Mouse (Mus musculus): ENCODE measurements at regions not wholly inside any gene's neighbourhood (a gene's known extent, or its start where the extent isn't known, plus 50 kb on each side); places are given as distances from the start of the nearest gene placed in this dataset.

GRCm38 (mm10) chr3:149441227-149441626 lies 450.9 kb upstream of the Adgrl2 start:
- Histone ChIP-seq H3K9ac (no peak overlapping the region), H3K4me1 (peaks cover 13% of the 10 kb centered on the region), H3K4me2 (replicated peaks) (no peak overlapping the region), H3K27ac (no peak overlapping the region), H3K27me3 (0 out of 2 replicates have a peak, but pooled peaks cover 3% of the 10 kb centered on the region), H3K9me3 (no peaks in the 10 kb centered on the region), H3K4me3 (no peak overlapping the region), H3K36me3 (no peaks in the 10 kb centered on the region)
- ATAC-seq (ENCODE audit: insufficient number of reproducible peaks, insufficient read depth, low FRiP score, low TSS enrichment): no peak

DNA sequence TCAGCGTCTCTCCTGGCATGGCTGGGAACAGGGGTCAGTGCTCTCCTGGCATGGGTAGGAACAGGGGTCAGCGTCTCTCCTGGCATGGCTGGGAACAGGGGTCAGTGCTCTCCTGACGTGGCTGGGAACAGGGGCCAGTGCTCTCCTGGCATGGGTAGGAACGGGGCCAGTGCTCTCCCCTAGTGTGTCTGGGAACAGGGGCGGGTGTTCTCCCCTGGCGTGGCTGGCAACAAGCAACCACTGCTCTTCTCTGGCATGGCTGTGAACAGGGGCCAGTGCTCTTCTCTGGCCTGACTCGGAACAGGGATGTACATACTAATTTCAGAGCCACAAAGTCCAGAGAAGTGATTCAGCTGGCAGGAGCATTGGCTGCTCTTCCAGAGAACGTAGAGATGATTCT lies 447.4 kb upstream of the Adgrl2 start:
- H3K27me3 ChIP-seq: no peaks in the 10 kb centered on the region
- no peak overlapping the region for H3K4me2 ChIP-seq (replicated peaks)
- H3K9ac ChIP-seq: no peak overlapping the region
- no peak overlapping the region for H3K27ac ChIP-seq
- no peak overlapping the region for H3K4me3 ChIP-seq
- ATAC-seq (ENCODE audit: insufficient number of reproducible peaks, insufficient read depth, low FRiP score, low TSS enrichment): 0 out of 2 replicates have a peak, but pooled peaks have one; percentile 41
- WGBS: 75% methylated on average over 8 of the region's 8 CpGs
- peaks cover 2% of the 10 kb centered on the region; the same call in 1 of the 2 replicates for H3K4me1 ChIP-seq
- H3K9me3 ChIP-seq: no peaks in the 10 kb centered on the region
- H3K36me3 ChIP-seq: no peaks in the 10 kb centered on the region

- 80% methylated on average over 6 of the region's 6 CpGs for WGBS
- H3K4me3 ChIP-seq: no peak overlapping the region
- H3K9ac ChIP-seq: no peak overlapping the region
- no peaks in the 10 kb centered on the region for H3K4me1 ChIP-seq
- no peak overlapping the region for H3K27ac ChIP-seq
- ATAC-seq (ENCODE audit: insufficient number of reproducible peaks, insufficient read depth, low FRiP score, low TSS enrichment): no peak
- H3K36me3 ChIP-seq: no peaks in the 10 kb centered on the region
- no peaks in the 10 kb centered on the region for H3K9me3 ChIP-seq
- no peak overlapping the region for H3K4me2 ChIP-seq (replicated peaks)
- no peaks in the 10 kb centered on the region for H3K27me3 ChIP-seq
Observed at GRCm38 (mm10) chr3:149436944-149437343, 446.6 kb upstream of the Adgrl2 start.

DNA sequence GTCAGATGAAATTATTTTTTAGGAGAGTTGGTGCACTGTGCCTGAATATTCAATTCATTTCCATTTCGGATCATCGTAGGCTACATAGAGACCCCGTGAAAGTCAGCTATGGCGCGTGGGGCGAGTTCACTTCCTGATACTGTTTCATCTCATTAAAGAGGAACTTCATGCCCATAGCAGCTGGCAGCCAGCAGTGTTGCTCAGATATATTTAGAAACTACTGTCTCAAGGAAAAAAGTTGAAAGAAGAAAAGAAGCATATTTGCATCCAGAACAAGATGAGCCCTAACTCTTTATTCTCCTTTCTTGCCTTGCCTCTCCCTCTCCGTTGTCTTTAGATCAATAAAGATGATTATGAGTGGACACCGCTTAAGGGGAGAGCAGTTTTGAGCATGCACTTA lies 446.1 kb upstream of the Adgrl2 start:
- no peaks in the 10 kb centered on the region for H3K9me3 ChIP-seq
- H3K4me3 ChIP-seq: no peak overlapping the region
- WGBS: 79% methylated on average over 8 of the region's 8 CpGs
- H3K36me3 ChIP-seq: no peaks in the 10 kb centered on the region
- H3K27me3 ChIP-seq: no peaks in the 10 kb centered on the region
- H3K4me2 ChIP-seq (replicated peaks): no peak overlapping the region
- no peak overlapping the region for H3K27ac ChIP-seq
- no peaks in the 10 kb centered on the region for H3K4me1 ChIP-seq
- no peak overlapping the region for H3K9ac ChIP-seq
- ATAC-seq (ENCODE audit: insufficient number of reproducible peaks, insufficient read depth, low FRiP score, low TSS enrichment): no peak

DNA sequence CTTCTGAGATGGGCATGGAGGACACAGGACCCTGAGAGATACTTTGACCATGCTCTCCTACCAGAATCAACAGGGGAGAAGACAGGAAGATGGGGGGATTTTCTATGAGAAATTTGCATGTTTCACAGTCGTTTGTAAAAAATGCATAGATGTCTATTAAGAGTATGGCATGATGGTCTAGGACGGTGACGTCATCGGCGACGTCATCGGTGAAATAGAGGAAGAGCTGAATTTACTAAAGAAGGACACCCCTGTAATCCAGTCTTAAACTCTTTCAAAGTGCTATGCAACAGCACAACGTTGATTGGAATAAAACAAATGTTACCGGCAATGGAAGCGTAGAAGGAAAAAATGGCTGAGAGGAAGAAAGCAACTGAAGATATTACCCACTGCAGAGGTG lies 441.4 kb upstream of the Adgrl2 start:
- Histone ChIP-seq H3K9me3 (no peaks in the 10 kb centered on the region), H3K4me2 (replicated peaks) (no peak overlapping the region), H3K27me3 (no peaks in the 10 kb centered on the region), H3K36me3 (no peaks in the 10 kb centered on the region), H3K4me3 (no peak overlapping the region), H3K27ac (no peak overlapping the region), H3K9ac (no peak overlapping the region), H3K4me1 (no peaks in the 10 kb centered on the region)
- 94% methylated on average over 10 of the region's 10 CpGs for WGBS
- no peak for ATAC-seq (ENCODE audit: insufficient number of reproducible peaks, insufficient read depth, low FRiP score, low TSS enrichment)

DNA sequence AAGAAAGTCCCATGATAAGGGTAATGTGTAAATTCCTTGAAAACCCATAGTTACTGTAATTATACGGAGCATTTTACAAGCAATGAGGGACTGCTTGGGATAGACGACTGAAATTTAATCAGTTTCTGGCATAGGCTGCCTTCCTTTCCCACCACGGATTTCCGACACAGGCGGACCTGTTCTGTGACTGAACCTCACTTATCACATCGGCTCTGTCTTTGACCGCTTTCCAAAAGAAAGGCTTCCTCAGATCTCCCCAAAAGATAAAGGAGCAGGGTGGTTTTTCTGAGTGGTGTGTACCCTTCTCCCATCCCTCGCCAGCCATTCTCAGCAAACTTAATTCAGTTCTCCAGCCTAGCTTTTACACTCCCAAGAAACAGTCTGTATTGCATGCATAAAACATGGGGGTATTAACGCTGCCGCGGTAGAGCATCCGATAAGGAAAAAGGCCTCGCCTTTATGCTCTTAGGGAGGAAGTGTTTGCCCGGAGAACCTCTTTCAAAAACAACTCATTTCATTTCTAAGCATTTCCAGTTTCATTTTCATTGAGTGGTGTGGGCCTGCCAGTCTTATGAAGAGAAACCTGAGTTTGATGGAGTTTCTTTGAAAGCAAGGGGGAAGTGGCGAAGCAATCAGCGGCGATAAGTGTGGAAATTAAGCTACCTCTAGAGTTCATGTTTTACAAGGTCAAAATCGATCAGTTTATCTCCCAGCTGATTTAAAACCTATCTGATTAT lies 435.8 kb upstream of the Adgrl2 start:
- Histone ChIP-seq H3K4me2 (replicated peaks) (no peak overlapping the region), H3K36me3 (no peaks in the 10 kb centered on the region), H3K4me1 (no peaks in the 10 kb centered on the region), H3K27me3 (no peaks in the 10 kb centered on the region), H3K4me3 (no peak overlapping the region), H3K9ac (no peak overlapping the region), H3K9me3 (no peaks in the 10 kb centered on the region), H3K27ac (no peak overlapping the region)
- ATAC-seq (ENCODE audit: insufficient number of reproducible peaks, insufficient read depth, low FRiP score, low TSS enrichment): no peak
- WGBS: 71% methylated on average over 18 of the region's 18 CpGs

DNA sequence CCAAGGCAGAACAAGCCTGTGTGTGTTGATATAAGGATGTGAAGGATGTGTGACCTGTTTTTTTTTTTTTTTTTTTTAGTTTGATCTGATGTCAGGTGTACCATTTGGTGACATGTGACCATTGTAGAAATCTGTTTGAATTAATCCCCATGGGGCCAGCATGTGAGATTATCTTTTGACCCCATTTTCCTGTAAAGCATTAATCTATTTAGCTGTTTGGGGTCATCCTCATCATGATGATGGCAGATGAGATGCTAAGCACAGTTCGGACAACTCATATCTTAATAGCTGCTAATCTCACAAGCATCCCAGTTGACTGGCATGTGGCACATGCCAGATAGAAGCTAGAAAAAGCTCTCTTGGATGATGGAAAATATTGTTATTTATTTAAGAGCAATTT lies 434.0 kb upstream of the Adgrl2 start:
- ATAC-seq (ENCODE audit: insufficient number of reproducible peaks, insufficient read depth, low FRiP score, low TSS enrichment): no peak
- H3K4me3 ChIP-seq: no peak overlapping the region
- H3K36me3 ChIP-seq: no peaks in the 10 kb centered on the region
- WGBS: 79% methylated on average over 1 of the region's 1 CpGs
- H3K9ac ChIP-seq: no peak overlapping the region
- no peak overlapping the region for H3K27ac ChIP-seq
- no peaks in the 10 kb centered on the region for H3K9me3 ChIP-seq
- no peak overlapping the region for H3K4me2 ChIP-seq (replicated peaks)
- H3K27me3 ChIP-seq: no peaks in the 10 kb centered on the region
- H3K4me1 ChIP-seq: no peaks in the 10 kb centered on the region

DNA sequence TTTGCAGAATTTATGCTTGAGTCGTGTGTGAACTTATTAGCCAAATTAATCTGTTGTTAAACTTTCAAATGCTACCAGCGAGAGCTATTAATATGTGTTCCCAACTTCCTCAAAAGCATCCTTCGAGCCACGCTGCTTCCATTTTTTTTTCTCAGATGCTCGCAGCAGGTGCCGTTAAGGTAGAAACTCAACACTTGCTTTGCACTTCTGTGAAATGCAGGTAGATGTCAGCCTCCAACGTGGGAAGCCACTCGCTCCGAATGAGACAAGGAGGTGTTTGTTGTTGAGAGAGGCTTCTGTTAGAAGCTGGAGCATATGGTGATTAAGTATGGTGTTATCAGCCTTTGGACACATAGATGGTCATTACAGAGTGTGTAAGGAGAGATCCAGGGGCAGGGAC lies 433.1 kb upstream of the Adgrl2 start:
- Histone ChIP-seq H3K9ac (no peak overlapping the region), H3K27me3 (no peaks in the 10 kb centered on the region), H3K36me3 (no peaks in the 10 kb centered on the region), H3K4me2 (replicated peaks) (no peak overlapping the region), H3K4me3 (no peak overlapping the region), H3K9me3 (no peaks in the 10 kb centered on the region), H3K4me1 (no peaks in the 10 kb centered on the region), H3K27ac (no peak overlapping the region)
- WGBS: 73% methylated on average over 9 of the region's 9 CpGs
- ATAC-seq (ENCODE audit: insufficient number of reproducible peaks, insufficient read depth, low FRiP score, low TSS enrichment): no peak

DNA sequence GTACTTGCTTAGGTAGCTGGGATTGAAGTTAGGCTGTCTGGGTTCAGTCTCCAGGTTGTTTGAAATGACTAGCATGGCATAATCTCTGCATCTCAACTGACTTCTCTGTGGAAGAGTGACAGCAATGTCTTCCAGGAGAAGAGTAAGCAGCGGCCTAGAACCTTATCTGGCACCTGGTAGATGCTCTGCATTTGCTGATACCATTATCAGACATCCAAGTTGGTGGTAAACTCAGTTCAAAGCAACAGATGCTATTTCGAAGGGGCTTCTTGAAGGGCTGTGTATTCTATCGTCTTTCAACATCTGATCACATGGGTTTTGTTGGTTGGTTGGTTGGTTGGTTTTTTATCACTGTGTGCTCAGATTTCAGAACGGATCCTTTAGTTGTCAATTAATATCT lies 424.7 kb upstream of the Adgrl2 start:
- 86% methylated on average over 4 of the region's 4 CpGs for WGBS
- no peak overlapping the region for H3K4me3 ChIP-seq
- H3K4me2 ChIP-seq (replicated peaks): no peak overlapping the region
- no peaks in the 10 kb centered on the region for H3K4me1 ChIP-seq
- ATAC-seq (ENCODE audit: insufficient number of reproducible peaks, insufficient read depth, low FRiP score, low TSS enrichment): no peak
- no peaks in the 10 kb centered on the region for H3K27me3 ChIP-seq
- H3K9me3 ChIP-seq: no peaks in the 10 kb centered on the region
- H3K27ac ChIP-seq: no peak overlapping the region
- H3K9ac ChIP-seq: no peak overlapping the region
- no peaks in the 10 kb centered on the region for H3K36me3 ChIP-seq

DNA sequence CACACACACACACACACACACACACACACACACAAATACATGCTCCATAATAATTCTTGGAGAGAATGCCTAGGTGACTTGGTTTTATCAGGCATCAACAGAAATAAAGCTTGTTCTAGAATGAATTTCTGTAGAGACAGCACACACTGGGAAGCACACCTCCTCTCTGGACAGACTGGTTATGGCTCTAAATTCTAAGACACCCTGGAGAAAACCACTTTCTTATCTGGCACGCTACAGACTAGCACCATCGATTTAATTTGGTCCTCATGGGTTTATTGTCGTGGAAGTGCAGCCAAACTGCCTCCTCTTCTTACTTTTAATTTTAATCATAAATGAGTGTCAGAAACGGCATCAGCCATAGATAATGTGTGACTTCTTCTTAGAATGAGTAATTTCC lies 422.8 kb upstream of the Adgrl2 start:
- no peak overlapping the region for H3K27ac ChIP-seq
- no peaks in the 10 kb centered on the region for H3K27me3 ChIP-seq
- no peaks in the 10 kb centered on the region for H3K36me3 ChIP-seq
- H3K9ac ChIP-seq: no peak overlapping the region
- no peak overlapping the region for H3K4me2 ChIP-seq (replicated peaks)
- 82% methylated on average over 4 of the region's 4 CpGs for WGBS
- no peaks in the 10 kb centered on the region for H3K9me3 ChIP-seq
- no peak for ATAC-seq (ENCODE audit: insufficient number of reproducible peaks, insufficient read depth, low FRiP score, low TSS enrichment)
- H3K4me3 ChIP-seq: no peak overlapping the region
- H3K4me1 ChIP-seq: no peaks in the 10 kb centered on the region

- Histone ChIP-seq H3K4me3 (no peak overlapping the region), H3K4me2 (replicated peaks) (no peak overlapping the region), H3K27me3 (no peaks in the 10 kb centered on the region), H3K4me1 (peaks cover 5% of the 10 kb centered on the region; the same call in 1 of the 2 replicates), H3K9me3 (no peaks in the 10 kb centered on the region), H3K9ac (no peak overlapping the region), H3K27ac (no peak overlapping the region), H3K36me3 (no peaks in the 10 kb centered on the region)
- 88% methylated on average over 2 of the region's 2 CpGs for WGBS
- ATAC-seq (ENCODE audit: insufficient number of reproducible peaks, insufficient read depth, low FRiP score, low TSS enrichment): no peak
Observed at GRCm38 (mm10) chr3:149410518-149410917, 420.2 kb upstream of the Adgrl2 start.

DNA sequence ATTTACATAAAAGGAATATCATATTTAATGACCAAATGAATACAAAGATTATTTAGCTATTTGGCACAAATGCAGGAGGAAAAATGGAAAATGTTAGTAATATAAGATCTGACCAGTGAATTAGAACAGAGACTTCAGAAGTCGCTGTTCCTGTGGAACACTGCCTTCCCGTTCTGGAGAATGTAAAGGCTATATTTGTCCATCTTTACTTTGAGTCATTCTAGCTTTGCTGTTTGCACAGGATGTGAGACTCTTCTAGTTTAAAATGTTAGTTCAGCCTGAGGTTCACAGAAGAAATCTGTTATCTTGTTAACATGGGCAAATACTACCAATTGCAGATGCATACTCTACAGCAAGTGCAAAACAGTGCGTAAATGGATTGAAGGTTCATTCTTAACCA lies 418.5 kb upstream of the Adgrl2 start:
- no peak for ATAC-seq (ENCODE audit: insufficient number of reproducible peaks, insufficient read depth, low FRiP score, low TSS enrichment)
- H3K27ac ChIP-seq: no peak overlapping the region
- no peaks in the 10 kb centered on the region for H3K9me3 ChIP-seq
- peaks cover 5% of the 10 kb centered on the region; the same call in 1 of the 2 replicates for H3K4me1 ChIP-seq
- H3K36me3 ChIP-seq: no peaks in the 10 kb centered on the region
- H3K9ac ChIP-seq: no peak overlapping the region
- H3K27me3 ChIP-seq: no peaks in the 10 kb centered on the region
- 78% methylated on average over 3 of the region's 3 CpGs for WGBS
- H3K4me2 ChIP-seq (replicated peaks): no peak overlapping the region
- H3K4me3 ChIP-seq: no peak overlapping the region
